Mouse (Mus musculus) limb, embryonic 10.5 days (tissue): ENCODE measurements around the gene Pik3ip1. TPM values are rescaled to one million over a fixed set of nuclear protein-coding genes. Genes with fewer than 3 reads are reported as not detected.
A peak's percentile ranks its signal among the peaks of the same experiment; 100 is the strongest.

ENCODE experiments used
- DNase-seq: peaks from one replicate; pipeline ENCODE4 v3.0.0-alpha.2; 2017; ENCODE audit warnings: low spot score
- H3K27ac ChIP-seq: fragments of 300-500 bp; sonication (generic); 2 replicates; pipeline ENCODE4 v1.5.1; 2016; ENCODE audit warnings: mild to moderate bottlenecking
- H3K27me3 ChIP-seq: fragments of 300-500 bp; sonication (generic); 2 replicates; pipeline ENCODE4 v1.6.1; 2016; ENCODE audit warnings: low read depth, mild to moderate bottlenecking; ENCODE audit not compliant: poor library complexity, severe bottlenecking
- H3K36me3 ChIP-seq: fragments of 300-500 bp; sonication (generic); 2 replicates; pipeline ENCODE4 v1.6.1; 2016; ENCODE audit warnings: mild to moderate bottlenecking, moderate library complexity
- H3K4me1 ChIP-seq: fragments of 300-500 bp; sonication (generic); 2 replicates; pipeline ENCODE4 v1.6.1; 2016
- H3K4me3 ChIP-seq: fragments of 300-500 bp; sonication (generic); 2 replicates; pipeline ENCODE4 v1.5.1; 2016; ENCODE audit warnings: mild to moderate bottlenecking, moderate library complexity
- H3K9me3 ChIP-seq: fragments of 300-500 bp; sonication (generic); replicated peaks from 2 replicates; pipeline ENCODE4 v1.6.1; 2016; ENCODE audit warnings: mild to moderate bottlenecking
- WGBS: fragments of 180-500 bp; shearing (Covaris S2); methylation state at CpG from one replicate; pipeline ENCODE4 v1.1.7; 2016; 5-methylcytosine and 5-hydroxymethylcytosine counted together
- polyA plus RNA-seq: library from polyadenylated mRNA; unstranded; fragments of >200 nt; fragmentation: Nextera tagmentation; extraction: Ambion mirVana; gene quantifications from 2 replicates; pipeline ENCODE4 v1.2.1, GENCODE M21; 2016

The Pik3ip1 gene
- polyA plus RNA-seq, 1 experiment from 2014 or later, result 8.5 TPM

- no peaks in the 10 kb centered on the region for H3K9me3 ChIP-seq
- H3K36me3 ChIP-seq, result peaks cover 80% of the 10 kb centered on the region
- no peak overlapping the region for H3K4me3 ChIP-seq
- no peaks in the 10 kb centered on the region for H3K4me1 ChIP-seq
- no peak overlapping the region for H3K27ac ChIP-seq
- no peak for DNase-seq
- H3K27me3 ChIP-seq, result no peaks in the 10 kb centered on the region
- WGBS, result 89% methylated on average over 10 of the region's 10 CpGs
Observed at GRCm38 (mm10) chr11:3310789-3311585, 19.2 kb upstream of the Pik3ip1 start.

DNA sequence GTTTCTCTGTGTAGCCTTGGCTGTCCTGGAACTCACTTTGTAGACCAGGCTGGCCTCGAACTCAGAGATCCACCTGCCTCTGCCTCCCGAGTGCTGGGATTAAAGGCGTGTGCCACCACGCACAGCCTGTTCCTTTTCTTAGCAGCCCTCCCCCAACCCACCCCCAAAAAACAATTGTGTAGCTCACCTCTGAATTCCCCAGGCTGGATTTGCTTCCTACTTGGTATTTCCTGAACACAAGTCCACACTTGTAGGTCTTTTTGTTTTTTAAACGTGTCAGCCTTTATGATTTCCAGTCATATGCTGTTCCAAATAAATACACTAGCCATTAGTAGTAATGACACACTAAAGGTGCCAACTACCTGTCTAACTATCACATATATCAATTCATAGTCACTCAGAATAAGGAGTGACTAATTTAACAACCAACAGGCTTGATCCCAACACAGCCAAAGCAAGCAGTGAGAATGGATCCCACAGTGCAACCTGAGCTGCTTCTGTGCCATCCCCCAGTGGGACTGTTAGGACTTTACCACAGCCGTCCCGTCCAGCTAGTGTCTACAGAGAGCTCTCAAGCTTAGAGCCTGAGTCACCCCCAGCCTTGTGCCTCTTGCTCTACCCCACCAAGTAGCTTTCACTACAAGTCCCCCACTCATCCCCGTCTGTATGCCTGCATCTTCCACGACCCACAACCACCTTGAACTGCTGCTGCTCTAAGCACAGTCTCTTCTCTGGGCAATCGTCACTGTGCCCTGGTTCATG is 18.4 kb upstream of the Pik3ip1 start:
- H3K27ac ChIP-seq, result 0 out of 2 replicates have a peak overlapping the region, but pooled peaks have one; percentile 4
- no peak overlapping the region for H3K4me3 ChIP-seq
- WGBS, result 85% methylated on average over 10 of the region's 10 CpGs
- DNase-seq, result no peak
- peaks cover 73% of the 10 kb centered on the region for H3K36me3 ChIP-seq
- no peaks in the 10 kb centered on the region for H3K9me3 ChIP-seq
- no peaks in the 10 kb centered on the region for H3K4me1 ChIP-seq
- H3K27me3 ChIP-seq, result no peaks in the 10 kb centered on the region

DNA sequence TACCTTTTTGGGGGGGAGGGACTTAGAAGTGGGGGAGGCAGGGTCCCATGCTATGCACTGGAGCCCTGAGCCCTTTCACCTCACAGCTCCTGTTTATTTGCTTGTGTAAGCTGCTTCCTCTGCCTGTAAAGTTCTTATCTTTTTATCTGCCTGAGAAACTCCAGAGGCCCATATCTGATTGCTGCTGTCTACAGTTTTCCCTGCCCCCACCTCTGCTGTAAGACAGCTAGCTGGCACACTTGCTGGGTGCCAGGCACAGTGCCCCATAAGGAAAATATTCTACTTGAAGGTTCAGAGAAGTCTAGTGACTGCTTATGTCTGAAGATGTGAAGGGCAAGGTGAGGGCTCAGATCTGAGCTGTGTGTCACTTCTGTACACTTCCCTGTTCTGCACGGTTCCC is 16.9 kb upstream of the Pik3ip1 start:
- Histone ChIP-seq H3K27ac (no peak overlapping the region), H3K4me1 (no peaks in the 10 kb centered on the region), H3K9me3 (no peaks in the 10 kb centered on the region), H3K27me3 (no peaks in the 10 kb centered on the region), H3K36me3 (peaks cover 60% of the 10 kb centered on the region), H3K4me3 (no peak overlapping the region)
- WGBS, result 97% methylated on average over 1 of the region's 1 CpGs
- DNase-seq, result no peak

DNA sequence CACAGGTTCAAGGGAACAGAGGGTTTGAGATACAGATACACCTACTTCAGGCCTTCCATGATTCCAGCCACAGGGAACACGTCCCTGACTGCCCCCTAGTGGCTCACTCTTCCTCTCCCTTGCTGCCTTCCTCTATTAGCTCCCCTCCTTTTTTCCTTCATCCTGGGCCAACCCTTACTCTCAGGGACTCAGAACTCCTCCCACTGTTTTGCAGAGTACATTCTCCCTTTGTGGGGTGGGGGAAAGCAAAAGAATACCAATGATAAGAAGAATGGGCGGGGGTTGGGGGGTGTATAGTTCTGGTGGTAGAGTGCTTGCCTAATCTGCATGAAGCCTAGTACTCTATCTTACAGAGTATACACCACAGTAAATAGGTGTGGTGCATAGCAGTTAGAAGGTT is 16.1 kb upstream of the Pik3ip1 start:
- Histone ChIP-seq H3K4me3 (no peak overlapping the region), H3K27ac (no peak overlapping the region), H3K36me3 (peaks cover 52% of the 10 kb centered on the region), H3K4me1 (no peaks in the 10 kb centered on the region), H3K9me3 (no peaks in the 10 kb centered on the region), H3K27me3 (no peaks in the 10 kb centered on the region)
- DNase-seq, result no peak
- 34% methylated on average over 2 of the region's 2 CpGs for WGBS

DNA sequence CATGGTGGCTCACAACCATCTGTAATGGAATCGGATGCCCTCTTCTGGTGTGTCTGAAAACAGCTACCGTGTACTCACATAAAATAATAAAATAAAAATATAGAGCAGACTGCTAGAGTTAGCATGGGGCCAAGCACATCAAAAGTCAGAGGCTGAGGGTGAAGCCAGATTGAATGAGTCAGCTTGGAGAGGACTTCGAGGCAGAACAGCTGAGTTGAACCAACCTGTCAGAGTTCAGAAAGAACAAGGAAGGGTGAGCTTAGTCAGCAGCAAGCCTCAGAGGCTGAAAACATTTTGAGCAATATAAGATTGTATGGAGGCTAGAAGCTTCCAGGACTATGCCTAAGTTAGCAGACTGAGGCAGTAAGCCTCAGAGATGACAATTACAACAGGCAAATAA is 11.9 kb upstream of the Pik3ip1 start:
- no peaks in the 10 kb centered on the region for H3K9me3 ChIP-seq
- DNase-seq, result no peak
- H3K36me3 ChIP-seq, result peaks cover 11% of the 10 kb centered on the region
- no peak overlapping the region for H3K27ac ChIP-seq
- WGBS, result 95% methylated on average over 3 of the region's 3 CpGs
- H3K4me1 ChIP-seq, result no peaks in the 10 kb centered on the region
- H3K4me3 ChIP-seq, result no peak overlapping the region
- H3K27me3 ChIP-seq, result no peaks in the 10 kb centered on the region

- WGBS, result 80% methylated on average over 5 of the region's 5 CpGs
- peaks cover 24% of the 10 kb centered on the region for H3K27me3 ChIP-seq
- no peaks in the 10 kb centered on the region for H3K36me3 ChIP-seq
- DNase-seq, result no peak
- H3K4me1 ChIP-seq, result peaks cover 28% of the 10 kb centered on the region
- H3K27ac ChIP-seq, result no peak overlapping the region
- no peak overlapping the region for H3K4me3 ChIP-seq
- H3K9me3 ChIP-seq, result no peaks in the 10 kb centered on the region
Observed at GRCm38 (mm10) chr11:3328271-3328670, 1.9 kb upstream of the Pik3ip1 start.

- no peaks in the 10 kb centered on the region for H3K36me3 ChIP-seq
- WGBS, result 82% methylated on average over 11 of the region's 11 CpGs
- H3K27ac ChIP-seq, result no peak overlapping the region
- no peaks in the 10 kb centered on the region for H3K9me3 ChIP-seq
- H3K4me3 ChIP-seq, result no peak overlapping the region
- H3K27me3 ChIP-seq, result peaks cover 27% of the 10 kb centered on the region
- DNase-seq, result no peak
- peaks cover 28% of the 10 kb centered on the region for H3K4me1 ChIP-seq
Observed at GRCm38 (mm10) chr11:3328806-3329775, 1.1 kb upstream of the Pik3ip1 start.

GRCm38 (mm10) chr11:3330566-3330965 is 365 bp downstream of the Pik3ip1 start:
- Histone ChIP-seq H3K27me3 (peaks cover 27% of the 10 kb centered on the region), H3K9me3 (no peaks in the 10 kb centered on the region), H3K4me3 (peak overlapping the region; percentile 60), H3K4me1 (peaks cover 40% of the 10 kb centered on the region), H3K36me3 (no peaks in the 10 kb centered on the region), H3K27ac (peak overlapping the region; percentile 76)
- peak; percentile 70 for DNase-seq
- 4% methylated on average over 9 of the region's 9 CpGs for WGBS

DNA sequence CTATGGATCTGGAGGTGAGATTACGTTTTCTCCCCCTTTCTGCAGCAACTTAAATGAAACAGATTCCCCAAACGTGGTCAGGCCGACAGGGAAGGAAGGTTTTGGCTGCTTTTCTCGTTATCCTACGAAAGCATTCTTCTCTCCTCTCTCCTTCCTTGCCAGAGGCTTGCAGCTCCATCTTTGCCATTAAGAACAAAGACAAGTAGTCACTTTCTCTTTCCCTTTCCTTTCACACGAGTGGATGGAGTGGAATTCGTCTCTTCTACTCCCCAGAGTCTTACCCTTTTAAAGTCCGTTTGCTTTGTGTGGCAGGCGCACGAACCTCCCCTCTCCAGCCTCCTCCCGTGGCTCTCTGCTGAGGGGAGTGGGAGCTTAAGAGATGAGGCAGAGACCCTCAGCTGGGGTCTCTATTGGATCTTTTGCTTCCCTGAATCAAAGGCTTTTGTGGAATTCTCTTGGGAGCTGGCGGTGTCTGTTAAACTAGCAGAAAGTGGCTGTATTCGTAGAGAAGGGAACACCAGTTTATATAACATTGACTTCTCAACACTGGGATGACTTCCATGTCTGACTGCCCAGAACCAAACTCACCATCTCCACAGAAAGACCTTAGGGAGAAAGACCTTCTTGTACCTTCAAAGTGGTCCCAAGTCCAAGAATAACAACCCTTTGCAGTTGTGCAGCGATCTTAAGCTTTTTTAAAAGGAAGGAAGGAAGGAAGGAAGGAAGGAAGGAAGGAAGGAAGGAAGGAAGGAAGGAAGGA is 970 bp downstream of the Pik3ip1 start:
- peaks cover 46% of the 10 kb centered on the region for H3K4me1 ChIP-seq
- H3K9me3 ChIP-seq, result no peaks in the 10 kb centered on the region
- no peak for DNase-seq
- peak overlapping the region; percentile 60 for H3K4me3 ChIP-seq
- H3K27me3 ChIP-seq, result peaks cover 27% of the 10 kb centered on the region
- H3K36me3 ChIP-seq, result no peaks in the 10 kb centered on the region
- H3K27ac ChIP-seq, result peak overlapping the region; percentile 85
- WGBS, result 7% methylated on average over 14 of the region's 14 CpGs

- peak; percentile 95 for DNase-seq
- Histone ChIP-seq H3K27ac (peak overlapping the region; percentile 85), H3K9me3 (no peaks in the 10 kb centered on the region), H3K27me3 (peaks cover 27% of the 10 kb centered on the region), H3K36me3 (no peaks in the 10 kb centered on the region), H3K4me1 (peaks cover 51% of the 10 kb centered on the region), H3K4me3 (peak overlapping the region; percentile 60)
- WGBS, result under 1% methylated on average over 75 of the region's 75 CpGs
Observed at GRCm38 (mm10) chr11:3331756-3332642, 1.8 kb downstream of the Pik3ip1 start.

- Histone ChIP-seq H3K4me3 (no peak overlapping the region), H3K4me1 (peaks cover 62% of the 10 kb centered on the region)
Observed at GRCm38 (mm10) chr11:3333111-3333695, 3.0 kb downstream of the Pik3ip1 start.

More at GRCm38 (mm10) chr11:3333111-3333695, 3.0 kb downstream of the Pik3ip1 start:
- no peak for DNase-seq
- H3K27me3 ChIP-seq, result peaks cover 27% of the 10 kb centered on the region
- no peaks in the 10 kb centered on the region for H3K9me3 ChIP-seq
- 86% methylated on average over 11 of the region's 11 CpGs for WGBS
- no peak overlapping the region for H3K27ac ChIP-seq
- H3K36me3 ChIP-seq, result no peaks in the 10 kb centered on the region
